Mouse (Mus musculus): ENCODE measurements around the gene St6gal1.

Gene St6gal1

DNA sequence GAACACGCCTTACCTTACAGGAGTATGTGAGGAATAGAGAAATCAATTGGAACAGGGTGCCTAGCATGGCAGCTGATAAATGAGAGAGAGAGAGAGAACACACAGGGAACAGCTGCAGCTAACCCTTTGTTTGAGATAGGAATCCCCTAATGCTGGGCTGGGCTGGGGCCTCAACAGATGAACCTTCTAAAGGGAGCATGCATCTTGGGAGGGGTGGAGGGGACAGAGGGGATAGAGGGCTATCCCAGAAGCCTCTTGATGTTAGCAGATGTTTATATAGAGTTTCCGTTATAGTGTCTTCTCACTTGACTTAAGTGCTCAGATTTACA is 26.9 kb downstream of the St6gal1 start:
- DNase-seq (ENCODE audit: low spot score in 2 of 2), result no peak

DNA sequence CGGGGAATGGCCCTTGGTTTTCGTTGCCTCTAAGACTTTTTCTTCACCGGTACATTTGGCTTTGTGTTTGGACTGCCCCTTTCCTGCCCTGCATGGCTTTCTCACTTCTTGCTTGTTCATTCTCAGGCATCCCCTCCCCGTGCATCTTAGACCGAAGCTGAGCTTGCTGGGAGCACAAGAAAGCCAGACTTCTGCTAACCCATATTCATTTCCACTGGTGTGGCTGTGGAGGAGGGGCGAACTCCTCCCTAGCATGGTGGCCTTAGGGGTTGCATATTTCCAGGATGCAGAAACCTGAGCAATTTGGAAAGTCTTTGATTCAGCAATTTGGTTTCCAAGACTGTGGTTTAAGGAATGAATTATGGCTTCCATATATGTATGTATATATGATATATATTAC is 29.1 kb downstream of the St6gal1 start:
- DNase-seq (ENCODE audit: low spot score in 2 of 2), result no peak

DNA sequence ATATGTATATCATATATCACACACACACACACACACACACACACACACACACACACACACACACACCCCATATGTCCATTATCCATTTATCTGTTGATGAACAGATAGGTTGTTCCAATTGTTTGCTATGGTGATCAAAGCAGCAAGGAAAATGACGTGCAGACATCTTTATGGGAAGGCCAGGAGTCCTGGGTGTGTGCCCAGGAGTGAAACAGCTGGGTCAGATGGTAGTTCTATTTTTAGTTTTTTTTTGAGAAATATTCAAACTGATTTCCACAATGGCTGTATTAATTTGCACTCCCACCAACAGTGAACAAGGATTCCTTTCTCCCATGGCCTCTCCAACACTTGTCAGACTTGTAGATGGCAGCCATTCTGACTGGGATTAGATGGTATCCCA is 29.5 kb downstream of the St6gal1 start:
- DNase-seq (ENCODE audit: low spot score in 2 of 2), result no peak

DNA sequence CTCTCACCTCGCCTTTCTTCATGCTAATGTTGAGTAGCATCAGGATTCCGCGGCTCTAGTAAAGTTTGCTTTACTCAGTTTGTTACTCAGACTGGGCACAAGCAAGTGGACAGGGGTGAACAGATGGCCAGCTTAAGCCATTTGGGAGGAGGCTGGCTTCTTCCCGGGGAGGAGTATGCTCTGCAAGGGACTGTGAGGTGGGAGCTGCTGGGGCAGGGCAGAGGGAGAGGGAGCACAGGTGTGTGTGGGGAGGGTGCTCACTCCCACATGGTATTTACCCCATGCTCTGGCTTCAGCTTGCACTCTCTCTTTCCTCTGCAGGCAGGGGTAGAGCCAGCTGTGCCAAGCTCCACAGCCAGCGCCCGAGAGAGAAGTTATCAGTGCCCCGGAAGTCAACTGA is 32.1 kb downstream of the St6gal1 start:
- no peak for DNase-seq (ENCODE audit: low spot score in 2 of 2)

DNA sequence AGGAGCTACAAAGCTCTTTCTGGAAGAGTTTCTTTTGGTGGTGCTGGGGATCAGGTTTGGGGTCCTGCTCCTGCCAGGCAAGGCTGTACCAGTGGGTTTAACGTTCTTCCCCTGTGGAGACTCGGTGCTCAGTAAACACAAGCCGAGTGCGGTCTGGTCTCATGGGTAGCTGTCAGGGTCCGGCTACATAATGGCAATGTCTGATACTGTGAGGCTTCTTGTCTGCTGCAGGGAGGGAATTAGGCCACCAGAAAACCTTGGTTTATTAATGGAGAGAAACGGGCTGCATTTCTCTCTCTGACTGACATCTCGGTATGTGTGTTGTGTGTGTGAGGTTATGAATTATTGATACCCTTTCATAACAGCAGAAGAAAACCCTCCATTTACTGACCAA is 33.9 kb downstream of the St6gal1 start:
- no peak for DNase-seq (ENCODE audit: low spot score in 2 of 2)

DNA sequence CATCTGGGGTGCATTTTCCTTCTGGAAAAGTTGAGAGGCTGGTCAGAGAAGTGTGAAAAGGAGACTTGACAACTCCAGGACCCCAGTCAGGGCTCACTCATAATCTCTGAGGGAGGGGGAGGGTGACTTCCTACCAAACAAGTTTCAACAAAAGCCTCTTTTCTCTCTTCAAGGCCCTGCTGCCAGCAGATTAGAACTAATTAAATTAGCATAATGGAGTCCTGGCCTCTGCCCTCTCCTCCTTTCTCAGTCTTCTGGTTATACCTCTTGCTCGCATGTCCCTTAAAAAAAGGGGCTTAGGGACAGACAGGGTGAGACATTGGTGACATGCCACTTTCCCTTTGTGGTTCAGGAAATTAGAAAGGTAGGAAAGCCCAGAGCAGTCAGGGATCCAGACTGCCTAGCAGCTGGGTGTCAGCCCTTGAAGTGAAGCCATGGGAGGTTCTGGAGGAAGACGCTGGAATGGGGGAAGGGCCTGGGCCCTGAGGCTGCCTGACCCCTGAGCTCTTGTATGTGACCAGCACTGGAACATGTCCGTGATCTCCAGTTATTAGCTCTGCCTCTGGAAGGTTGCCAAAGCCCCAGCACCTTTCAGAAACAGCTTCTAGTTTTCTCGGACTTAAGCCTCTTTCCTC is 34.4 kb downstream of the St6gal1 start:
- no peak for DNase-seq (ENCODE audit: low spot score in 2 of 2)

DNA sequence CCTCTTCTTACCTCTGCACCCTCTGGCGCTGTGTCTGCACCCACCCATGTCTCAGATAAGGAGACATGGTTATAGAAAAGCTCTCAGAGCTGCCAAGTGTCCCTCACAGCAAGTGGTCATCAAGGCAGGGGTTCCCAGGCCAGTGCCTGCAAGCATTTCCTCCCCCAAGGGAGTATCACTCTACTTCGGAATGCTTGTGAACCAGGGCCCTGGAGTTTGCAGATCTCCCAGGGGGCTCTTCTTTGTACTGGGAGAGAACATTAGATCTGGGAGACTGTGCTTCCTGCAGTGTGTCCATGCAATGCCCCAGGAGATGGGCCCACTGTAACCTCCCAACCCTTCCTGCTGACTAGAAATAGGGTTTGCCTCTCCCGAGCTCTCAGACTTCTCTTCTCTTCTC is 35.0 kb downstream of the St6gal1 start:
- DNase-seq (ENCODE audit: low spot score in 2 of 2), result no peak

- DNase-seq (ENCODE audit: low spot score in 2 of 2), result no peak
Measured at GRCm38 (mm10) chr16:23262131-23262768, 37.7 kb downstream of the St6gal1 start.

GRCm38 (mm10) chr16:23262846-23263245 is 38.3 kb downstream of the St6gal1 start:
- no peak for DNase-seq (ENCODE audit: low spot score in 2 of 2)

DNA sequence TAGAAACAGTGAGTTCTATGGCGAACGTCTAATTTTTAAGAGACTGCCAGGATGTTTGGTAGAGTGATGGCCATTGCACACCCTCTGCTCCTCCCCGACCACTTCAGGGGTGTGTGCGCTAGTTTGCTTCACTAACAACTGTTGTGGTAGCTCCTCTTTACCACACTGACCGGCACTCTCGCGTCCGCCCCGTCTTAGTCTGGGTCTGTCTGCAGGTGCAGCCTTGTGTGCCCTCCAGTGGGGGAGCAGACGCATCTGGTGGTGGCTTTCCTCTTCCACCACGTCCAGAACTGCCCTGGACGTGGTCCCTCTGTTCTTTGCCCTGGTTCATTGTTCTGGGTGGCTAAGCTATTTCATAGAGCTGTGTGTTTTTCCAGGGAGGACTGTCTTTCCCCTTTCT is 40.5 kb downstream of the St6gal1 start:
- DNase-seq (ENCODE audit: low spot score in 2 of 2), result no peak

DNA sequence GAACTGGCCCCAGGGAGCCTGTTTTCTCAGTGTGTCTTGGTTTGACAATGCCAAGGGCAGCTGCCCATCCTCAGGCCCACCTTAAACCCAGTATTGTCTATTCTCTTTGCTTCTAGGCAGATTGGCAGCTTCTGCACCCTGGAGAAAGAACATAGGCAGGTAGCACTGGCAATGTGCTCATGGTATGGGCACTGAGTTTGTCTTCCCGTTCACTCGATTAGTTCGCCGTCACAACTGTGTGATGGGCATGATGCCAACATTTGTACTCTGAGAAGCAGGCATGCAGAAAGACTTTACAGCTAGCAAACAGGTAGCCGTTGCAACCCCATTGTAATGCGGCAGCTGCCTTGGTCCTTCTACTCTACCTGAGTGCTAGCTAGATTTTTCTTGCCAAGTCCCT is 40.9 kb downstream of the St6gal1 start:
- DNase-seq (ENCODE audit: low spot score in 2 of 2), result no peak

- DNase-seq (ENCODE audit: low spot score in 2 of 2), result no peak
Measured at GRCm38 (mm10) chr16:23266293-23266692, 41.8 kb downstream of the St6gal1 start.

DNA sequence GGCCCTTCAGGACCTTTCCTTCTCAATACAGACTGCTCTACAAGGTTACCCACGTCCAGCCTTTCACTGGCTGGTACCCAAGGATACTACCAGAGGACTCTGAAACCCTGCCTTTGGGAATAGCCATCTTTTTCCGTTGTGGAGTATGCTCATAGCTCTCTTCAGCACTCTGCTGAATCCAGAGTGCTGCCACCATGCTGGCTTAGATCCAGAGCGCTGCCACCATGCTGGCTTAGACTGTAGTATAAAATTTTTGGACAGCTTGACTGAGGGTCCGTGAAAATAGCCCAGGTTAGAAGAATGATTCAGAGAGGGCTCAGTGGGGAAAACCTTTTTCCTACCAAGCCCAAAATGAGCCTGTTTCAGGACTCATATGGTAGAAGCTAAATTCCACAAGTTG is 42.4 kb downstream of the St6gal1 start:
- DNase-seq (ENCODE audit: low spot score in 2 of 2), result no peak

DNA sequence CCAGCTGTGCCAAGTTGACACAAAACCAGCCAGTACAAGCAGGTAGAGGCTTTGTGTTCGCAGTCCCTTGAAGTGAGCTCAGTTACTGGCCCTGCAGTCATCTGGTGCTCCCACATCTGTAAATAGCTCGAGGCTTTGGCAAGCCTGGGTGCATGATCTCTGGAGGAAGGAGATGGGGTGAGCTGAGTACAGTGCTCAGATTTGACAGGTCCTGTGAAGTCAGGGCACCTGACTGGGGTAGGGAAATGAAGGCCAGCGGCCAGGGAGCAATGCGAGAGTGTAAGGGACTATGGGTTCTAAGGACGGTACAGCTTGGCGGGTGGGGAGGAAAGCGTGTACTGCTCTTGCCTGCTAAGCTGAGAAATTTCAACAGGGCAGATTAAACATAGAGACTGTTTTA is 43.7 kb downstream of the St6gal1 start:
- DNase-seq (ENCODE audit: low spot score in 2 of 2), result no peak

- no peak for DNase-seq (ENCODE audit: low spot score in 2 of 2)
Measured at GRCm38 (mm10) chr16:23269056-23269983, 44.8 kb downstream of the St6gal1 start.

DNA sequence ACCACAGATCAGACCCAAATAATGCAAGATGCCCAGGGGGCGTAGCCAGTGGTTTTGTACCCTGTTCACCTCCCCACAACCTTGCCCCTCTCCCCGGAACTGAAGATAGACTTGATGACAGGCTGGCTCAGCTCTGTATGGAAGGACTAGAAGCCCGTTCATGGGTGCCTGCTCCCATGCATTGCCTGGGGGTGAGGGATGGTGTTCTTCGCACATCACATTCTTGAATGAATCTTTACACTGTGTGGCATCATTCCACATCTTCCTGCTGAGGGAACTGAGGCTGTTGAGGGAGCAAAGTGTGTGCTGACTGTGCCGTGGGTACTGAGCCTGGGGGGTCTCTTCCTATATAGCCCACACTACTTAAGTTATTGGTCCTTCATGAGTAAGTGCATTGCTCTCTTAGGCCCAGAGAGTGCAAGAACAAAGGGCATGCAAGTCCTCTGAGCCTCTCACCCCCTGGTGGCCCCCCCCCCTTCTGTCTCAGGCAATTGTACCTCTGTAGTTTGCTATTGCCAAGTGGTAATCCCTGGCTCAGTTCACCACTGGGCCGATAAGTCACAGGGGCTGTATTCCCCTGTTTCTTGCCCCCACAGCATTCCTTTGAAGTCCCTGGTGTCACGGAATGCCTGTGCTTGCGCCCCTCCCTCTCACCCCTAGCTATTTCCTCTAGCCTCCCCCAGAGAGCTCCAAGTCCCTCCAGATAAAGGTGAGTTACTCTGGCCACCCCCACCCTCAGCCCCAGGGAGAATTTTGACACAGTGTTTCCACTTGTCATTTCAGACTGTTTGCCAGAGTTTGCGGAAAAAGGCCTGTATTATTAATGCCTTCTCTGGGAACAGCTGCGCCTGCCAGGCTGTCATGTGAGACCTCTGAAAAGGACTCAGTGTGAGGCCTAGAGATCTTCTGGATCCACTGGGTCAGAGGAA is 45.7 kb downstream of the St6gal1 start:
- DNase-seq (ENCODE audit: low spot score in 2 of 2), result no peak

DNA sequence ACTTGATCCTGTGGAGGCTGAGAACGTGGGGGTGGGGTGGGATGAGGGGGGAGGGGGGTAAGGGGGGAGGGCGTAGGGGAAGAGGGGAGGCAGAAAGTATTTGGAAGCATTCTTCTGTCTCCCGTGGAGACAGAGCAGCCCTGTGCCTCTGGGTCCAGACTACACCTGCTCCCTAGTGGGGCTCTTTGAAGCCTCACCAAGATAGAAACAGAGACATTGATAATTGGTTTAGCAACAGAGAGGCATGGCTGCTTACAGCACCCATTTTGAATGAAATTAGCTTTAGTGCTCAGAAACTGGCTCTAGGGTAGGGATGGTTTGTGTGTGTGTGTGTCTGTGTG is 46.3 kb downstream of the St6gal1 start:
- no peak for DNase-seq (ENCODE audit: low spot score in 2 of 2)

DNA sequence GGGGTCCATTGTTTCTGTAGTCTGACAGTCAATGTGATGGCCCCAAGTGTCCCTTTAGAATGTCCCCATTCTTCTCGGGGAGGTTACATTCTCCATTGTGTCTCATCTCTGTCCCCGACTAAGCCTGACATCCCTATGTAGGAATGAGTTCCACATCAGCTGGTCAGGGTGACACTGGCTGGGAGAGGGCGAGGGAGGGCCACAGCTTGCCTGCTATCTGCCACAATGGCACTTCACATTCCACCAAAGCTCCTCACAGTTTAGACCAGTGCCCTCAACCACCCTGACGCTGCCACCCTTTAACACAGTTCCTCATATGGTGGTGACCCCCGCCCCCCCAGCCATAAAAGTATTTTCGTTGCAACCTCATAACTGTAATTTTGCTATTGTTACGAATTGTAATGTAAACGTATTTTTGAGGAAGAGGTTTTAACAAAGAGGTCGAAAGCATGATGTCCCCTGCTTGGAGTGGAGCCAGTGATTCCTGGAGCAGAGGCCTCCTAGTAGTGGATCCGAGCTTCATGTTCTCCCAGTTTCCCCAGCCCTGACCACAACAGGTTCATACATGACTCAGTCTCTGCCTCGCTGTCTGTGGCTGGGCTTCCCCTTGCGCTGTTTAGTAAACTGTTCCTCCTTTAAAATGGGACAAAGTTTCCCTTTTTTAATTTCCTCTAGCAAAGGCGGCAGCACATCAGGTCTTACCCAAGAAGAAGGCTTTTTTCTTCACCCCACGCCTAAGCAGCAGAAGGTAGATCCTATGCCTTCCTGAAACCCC is 47.4 kb downstream of the St6gal1 start:
- DNase-seq (ENCODE audit: low spot score in 2 of 2), result no peak

GRCm38 (mm10) chr16:23272521-23273230 is 48.1 kb downstream of the St6gal1 start:
- DNase-seq (ENCODE audit: low spot score in 2 of 2), result no peak

DNA sequence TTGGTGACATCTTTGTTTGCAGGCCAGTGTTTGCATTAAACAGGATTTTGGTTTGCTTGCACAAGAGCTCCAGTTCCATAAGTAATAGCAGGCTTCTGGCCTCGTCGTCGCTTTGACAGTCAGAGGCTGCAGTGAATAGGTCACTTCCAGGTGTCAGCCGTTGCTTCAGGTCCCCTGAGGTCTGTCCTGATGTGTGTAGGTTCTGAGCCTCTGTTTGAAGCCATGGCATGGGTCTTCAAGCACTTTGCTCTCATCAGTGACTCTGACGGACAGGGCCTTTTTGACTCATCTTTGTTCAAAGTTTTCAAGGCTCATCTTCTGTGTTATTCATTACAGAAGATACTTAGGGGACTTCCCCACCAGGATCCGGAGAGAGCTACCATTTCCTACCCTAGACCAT is 49.5 kb downstream of the St6gal1 start:
- no peak for DNase-seq (ENCODE audit: low spot score in 2 of 2)

Measured in frontal cortex, postnatal 10 days (tissue).